Mouse (Mus musculus) limb, embryonic 10.5 days (tissue): ENCODE measurements at regions not wholly inside any gene's neighbourhood (a gene's known extent, or its start where the extent isn't known, plus 50 kb on each side); places are given as distances from the start of the nearest gene placed in this dataset.

Experiments
- DNase-seq: peaks from one replicate; pipeline ENCODE4 v3.0.0-alpha.2; 2017; ENCODE audit warnings: low spot score
- H3K27ac ChIP-seq: fragments of 300-500 bp; sonication (generic); 2 replicates; pipeline ENCODE4 v1.5.1; 2016; ENCODE audit warnings: mild to moderate bottlenecking
- H3K27me3 ChIP-seq: fragments of 300-500 bp; sonication (generic); 2 replicates; pipeline ENCODE4 v1.6.1; 2016; ENCODE audit warnings: low read depth, mild to moderate bottlenecking; ENCODE audit not compliant: poor library complexity, severe bottlenecking
- H3K36me3 ChIP-seq: fragments of 300-500 bp; sonication (generic); 2 replicates; pipeline ENCODE4 v1.6.1; 2016; ENCODE audit warnings: mild to moderate bottlenecking, moderate library complexity
- H3K4me1 ChIP-seq: fragments of 300-500 bp; sonication (generic); 2 replicates; pipeline ENCODE4 v1.6.1; 2016
- H3K4me3 ChIP-seq: fragments of 300-500 bp; sonication (generic); 2 replicates; pipeline ENCODE4 v1.5.1; 2016; ENCODE audit warnings: mild to moderate bottlenecking, moderate library complexity
- H3K9me3 ChIP-seq: fragments of 300-500 bp; sonication (generic); replicated peaks from 2 replicates; pipeline ENCODE4 v1.6.1; 2016; ENCODE audit warnings: mild to moderate bottlenecking
- WGBS: fragments of 180-500 bp; shearing (Covaris S2); methylation state at CpG from one replicate; pipeline ENCODE4 v1.1.7; 2016; 5-methylcytosine and 5-hydroxymethylcytosine counted together

DNA sequence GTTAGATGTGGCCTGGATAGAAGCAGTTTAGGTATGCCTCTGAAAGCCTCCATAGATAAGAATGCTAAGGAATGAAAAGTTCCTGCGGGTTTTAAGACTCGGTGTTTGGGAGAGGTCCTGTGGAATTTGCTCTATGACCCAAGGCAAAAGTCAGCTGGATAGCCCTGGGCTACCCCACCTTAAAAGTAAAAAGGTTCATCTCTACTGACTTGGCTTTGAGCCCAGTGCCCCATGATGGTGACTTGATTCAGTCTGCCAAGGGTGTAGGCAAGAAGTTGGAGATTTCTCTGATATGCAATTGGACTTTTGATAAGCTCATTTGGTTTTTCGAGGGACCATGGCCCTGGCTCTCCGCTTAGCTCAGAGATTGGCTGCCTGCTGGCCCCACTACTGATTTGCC is 78.8 kb upstream of the Herc3 start:
- WGBS, result 94% methylated on average over 4 of the region's 4 CpGs
- no peaks in the 10 kb centered on the region for H3K27me3 ChIP-seq
- no peaks in the 10 kb centered on the region for H3K9me3 ChIP-seq
- no peaks in the 10 kb centered on the region for H3K4me1 ChIP-seq
- no peak overlapping the region for H3K27ac ChIP-seq
- no peaks in the 10 kb centered on the region for H3K36me3 ChIP-seq
- H3K4me3 ChIP-seq, result no peak overlapping the region
- DNase-seq, result no peak

DNA sequence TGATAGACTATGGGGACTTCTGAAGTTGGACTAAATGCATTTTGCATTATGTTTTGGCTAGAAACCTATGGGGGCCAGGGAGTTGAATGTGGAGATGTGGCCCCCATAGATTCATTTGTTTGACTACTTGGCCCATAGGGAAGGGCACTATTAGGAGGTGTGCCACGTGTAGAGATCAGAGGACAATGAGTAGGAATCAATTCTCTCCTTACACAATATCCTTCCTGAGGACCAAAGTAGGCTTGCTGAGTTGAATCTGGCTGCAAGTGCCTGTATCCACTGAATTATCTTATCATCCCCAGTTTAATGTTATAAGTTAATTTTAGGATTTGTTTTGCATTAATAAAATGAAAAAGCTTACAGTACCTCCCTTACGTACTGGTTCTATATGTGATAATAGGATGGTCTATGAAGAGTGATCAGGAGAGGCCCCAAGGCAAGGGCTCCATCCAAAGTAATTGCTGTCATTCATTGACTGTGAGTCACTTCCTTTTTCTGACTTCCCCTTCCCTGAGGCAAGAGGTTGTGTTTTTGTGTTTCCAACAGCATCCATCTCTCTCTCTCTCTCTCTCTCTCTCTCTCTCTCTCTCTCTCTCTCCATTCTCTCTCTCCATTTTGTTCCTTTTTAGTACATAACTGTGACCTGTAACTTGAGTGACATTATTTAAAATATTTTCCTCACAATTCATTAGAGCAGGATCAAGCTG is 74.8 kb upstream of the Herc3 start:
- H3K9me3 ChIP-seq, result no peaks in the 10 kb centered on the region
- no peaks in the 10 kb centered on the region for H3K27me3 ChIP-seq
- no peak overlapping the region for H3K27ac ChIP-seq
- 77% methylated on average over 2 of the region's 2 CpGs for WGBS
- H3K36me3 ChIP-seq, result no peaks in the 10 kb centered on the region
- H3K4me3 ChIP-seq, result no peak overlapping the region
- no peak for DNase-seq
- no peaks in the 10 kb centered on the region for H3K4me1 ChIP-seq

DNA sequence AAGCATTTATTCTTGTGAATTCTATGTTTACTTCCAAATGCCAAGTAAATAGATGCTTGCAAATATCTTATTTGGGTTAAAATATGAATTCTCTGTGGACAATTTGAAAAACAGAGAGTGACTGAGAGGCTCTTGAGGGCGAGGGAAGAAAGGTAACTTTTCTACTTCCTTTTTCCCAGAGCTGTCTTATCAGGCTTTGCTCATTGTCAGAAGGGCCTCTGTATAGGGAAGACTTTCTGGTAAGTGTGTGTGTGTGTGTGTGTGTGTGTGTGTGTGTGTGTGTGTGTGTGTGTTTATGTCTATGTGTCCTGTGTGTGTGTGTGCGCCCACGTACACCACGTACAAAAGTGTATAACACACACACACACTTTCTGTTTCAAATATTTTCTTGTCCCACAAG is 73.9 kb upstream of the Herc3 start:
- no peak for DNase-seq
- 87% methylated on average over 4 of the region's 4 CpGs for WGBS
- Histone ChIP-seq H3K4me1 (no peaks in the 10 kb centered on the region), H3K4me3 (no peak overlapping the region), H3K27me3 (no peaks in the 10 kb centered on the region), H3K36me3 (no peaks in the 10 kb centered on the region), H3K9me3 (no peaks in the 10 kb centered on the region), H3K27ac (no peak overlapping the region)

DNA sequence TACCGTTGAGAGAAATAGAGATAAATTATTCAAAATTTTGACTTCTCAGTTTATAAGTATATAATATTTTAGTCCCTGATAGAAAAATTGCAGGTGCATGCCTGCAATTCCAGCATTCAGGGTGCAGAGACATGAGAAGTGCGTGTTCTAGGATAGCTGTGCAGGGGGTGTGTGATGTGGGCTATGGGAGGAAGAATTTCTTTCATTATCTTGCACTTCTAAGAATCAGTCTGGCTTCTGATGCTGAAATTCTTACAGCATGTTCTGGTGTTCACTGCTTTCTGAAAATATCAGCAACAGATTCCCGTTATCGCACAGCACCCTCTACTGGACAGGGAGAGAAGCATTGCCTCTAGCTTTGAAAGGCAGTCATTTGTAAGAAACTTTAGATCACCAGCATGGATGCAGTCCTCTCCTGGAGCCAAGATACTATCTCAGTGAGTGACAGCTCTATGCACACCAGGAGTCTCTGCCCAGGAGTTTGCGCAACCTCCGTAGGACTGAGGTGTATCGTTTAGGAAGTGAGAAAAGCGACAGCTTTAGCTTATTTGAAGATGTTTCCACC is 60.5 kb upstream of the Herc3 start:
- Histone ChIP-seq H3K4me1 (no peaks in the 10 kb centered on the region), H3K4me3 (no peak overlapping the region), H3K36me3 (no peaks in the 10 kb centered on the region), H3K9me3 (no peaks in the 10 kb centered on the region), H3K27me3 (no peaks in the 10 kb centered on the region), H3K27ac (no peak overlapping the region)
- 26% methylated on average over 8 of the region's 8 CpGs for WGBS
- DNase-seq, result peak; percentile 75

DNA sequence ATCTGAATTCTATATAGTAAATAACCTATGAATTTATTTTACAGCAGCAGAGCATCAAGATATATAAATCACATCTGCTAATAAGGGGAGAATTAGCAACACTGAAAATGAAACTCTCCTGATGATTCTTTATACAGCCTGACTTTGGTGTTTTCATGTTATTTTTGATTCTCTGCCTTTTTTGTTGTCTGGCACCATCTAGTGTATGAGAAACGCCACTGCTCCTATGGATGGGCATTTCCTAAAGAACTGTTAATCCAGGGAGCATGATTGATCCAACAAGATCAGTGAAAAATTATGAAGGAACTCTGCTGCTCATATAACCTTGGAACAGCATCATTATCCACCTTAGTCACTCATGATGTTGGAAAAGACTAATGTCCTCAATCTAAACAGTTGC is 59.3 kb upstream of the Herc3 start:
- Histone ChIP-seq H3K4me1 (no peaks in the 10 kb centered on the region), H3K27me3 (no peaks in the 10 kb centered on the region), H3K36me3 (no peaks in the 10 kb centered on the region), H3K27ac (no peak overlapping the region), H3K4me3 (no peak overlapping the region), H3K9me3 (no peaks in the 10 kb centered on the region)
- WGBS, result 2% methylated on average over 1 of the region's 1 CpGs
- DNase-seq, result no peak
